Mouse (Mus musculus) bone marrow macrophage, adult 2 months (primary cell): Measurements from ENCODE around the gene Dpp6. TPM values are rescaled to one million over a fixed set of nuclear protein-coding genes. Genes with fewer than 3 reads are reported as not detected.

Source experiments
- H3K27ac ChIP-seq: 2 replicates; pipeline ENCODE4 v1.5.1; 2012; ENCODE audit warnings: low read depth, low read length; ENCODE audit not compliant: insufficient read depth
- H3K4me1 ChIP-seq: 2 replicates; pipeline ENCODE4 v1.6.1; 2012; ENCODE audit warnings: low read length; ENCODE audit not compliant: control insufficient read depth, insufficient read depth
- H3K4me3 ChIP-seq: 2 replicates; pipeline ENCODE4 v1.5.1; 2012; ENCODE audit warnings: mild to moderate bottlenecking, low read length, moderate library complexity; ENCODE audit not compliant: insufficient read depth
- CTCF ChIP-seq: IDR thresholded peaks from 2 replicates; pipeline ENCODE4 v1.5.1; 2012; ENCODE audit warnings: low read depth, mild to moderate bottlenecking, low read length, moderate library complexity
- POLR2A ChIP-seq: IDR thresholded peaks from 2 replicates; pipeline ENCODE4 v1.6.1; 2012; ENCODE audit warnings: mild to moderate bottlenecking, low read depth, low read length, borderline replicate concordance
- polyA plus RNA-seq: library from polyadenylated mRNA; stranded (reverse); fragments of >200 nt; gene quantifications from 2 replicates; pipeline ENCODE4 v1.2.4, GENCODE M21; 2012; ENCODE audit not compliant: missing spikeins, insufficient read depth, insufficient read length

The Dpp6 gene
- polyA plus RNA-seq, 1 experiment: not detected

DNA sequence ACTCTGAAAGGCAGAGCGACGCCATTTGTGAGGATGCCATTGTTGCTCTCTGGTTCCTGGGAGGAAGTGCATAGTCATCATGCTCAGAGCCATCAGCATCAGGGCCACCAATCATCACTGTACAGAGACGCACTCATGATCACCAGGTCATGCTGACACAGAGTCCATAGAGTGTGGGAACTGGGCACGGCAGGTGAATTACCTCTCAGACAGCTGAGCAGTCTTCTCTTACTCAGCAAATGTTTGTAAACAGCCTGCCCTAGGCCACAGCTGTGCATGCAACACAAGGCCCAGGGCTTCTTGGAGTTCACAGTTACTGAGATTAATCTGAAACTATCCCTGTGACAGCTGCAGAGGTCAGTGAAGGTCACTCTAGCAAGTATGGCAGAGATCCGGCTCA is 124.5 kb downstream of the Dpp6 start:
- Histone ChIP-seq H3K4me3 (no peak overlapping the region), H3K4me1 (no peaks in the 10 kb centered on the region), H3K27ac (no peak overlapping the region)
- TF ChIP-seq POLR2A (no peak), CTCF (no peak)

DNA sequence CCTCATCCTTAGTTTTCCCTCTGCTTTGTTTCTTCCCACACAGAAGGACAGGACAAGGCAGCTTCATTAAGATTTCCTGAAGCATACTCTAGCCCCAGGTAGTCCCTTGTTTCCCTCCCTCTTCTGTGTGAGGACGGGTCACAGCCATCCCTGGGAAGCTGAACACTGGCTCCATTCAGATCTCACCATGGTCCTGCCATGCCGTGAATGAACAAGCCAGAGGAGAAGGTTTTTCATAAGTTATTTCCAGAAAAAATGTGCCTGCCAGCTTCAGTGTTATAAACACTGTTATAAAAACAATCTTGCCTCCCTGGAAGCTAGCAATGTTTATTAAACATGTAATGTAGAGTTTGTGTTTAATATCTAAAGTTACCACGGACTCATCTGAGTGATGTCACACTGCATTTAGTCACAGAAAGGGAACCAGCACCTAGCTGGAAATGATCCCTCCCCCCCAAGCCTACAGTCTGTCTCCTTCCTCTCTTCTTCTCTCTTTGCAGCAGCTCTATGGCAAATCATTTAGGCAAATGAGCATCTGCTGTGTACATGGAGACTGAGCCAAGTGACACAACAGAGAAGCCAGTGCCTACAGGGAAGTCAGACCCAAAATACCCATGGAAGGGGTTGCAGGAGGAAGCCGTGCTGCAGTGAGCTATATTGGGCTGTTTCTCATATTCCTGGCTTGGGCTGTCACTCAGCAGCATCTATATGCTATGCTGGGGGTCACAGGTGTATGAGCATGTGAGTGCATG is 128.3 kb downstream of the Dpp6 start:
- TF ChIP-seq POLR2A (no peak), CTCF (no peak)
- Histone ChIP-seq H3K4me3 (no peak overlapping the region), H3K4me1 (no peaks in the 10 kb centered on the region), H3K27ac (no peak overlapping the region)

DNA sequence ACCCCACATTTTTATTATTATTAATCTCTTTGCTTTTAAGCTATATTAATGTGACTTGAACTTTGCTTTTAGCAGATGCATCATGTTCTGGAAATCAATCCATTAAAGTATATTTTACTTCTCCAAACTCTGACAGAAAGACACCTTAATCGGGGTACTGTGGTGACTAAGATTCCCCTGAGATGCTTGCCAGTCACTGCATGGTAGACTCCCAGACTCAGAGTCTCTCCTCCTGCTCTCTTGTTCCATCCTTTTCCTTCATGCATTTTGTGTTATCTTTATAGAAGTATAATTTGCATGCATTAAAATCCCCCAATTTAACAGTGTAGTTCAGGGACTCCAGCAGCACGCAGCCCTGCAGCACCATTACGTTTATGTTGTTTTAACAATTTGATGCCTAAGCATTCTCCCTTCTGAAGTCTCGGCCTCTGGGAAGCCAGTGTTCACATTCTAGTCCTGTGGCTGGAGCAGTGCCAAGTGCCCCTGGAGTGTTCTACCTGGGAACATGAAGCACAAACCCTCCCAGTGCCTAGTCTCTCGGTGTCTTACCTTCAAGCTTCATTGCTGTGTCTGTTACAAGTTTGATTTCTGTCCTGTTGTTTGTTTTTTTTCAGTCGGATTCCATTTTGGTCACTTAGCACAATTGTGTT is 153.1 kb downstream of the Dpp6 start:
- no peak overlapping the region for H3K27ac ChIP-seq
- H3K4me1 ChIP-seq: no peaks in the 10 kb centered on the region
- H3K4me3 ChIP-seq: no peak overlapping the region
- no peak for TF ChIP-seq CTCF
- TF ChIP-seq POLR2A: no peak

- H3K4me1 ChIP-seq: no peaks in the 10 kb centered on the region
- no peak overlapping the region for H3K27ac ChIP-seq
- H3K4me3 ChIP-seq: no peak overlapping the region
- TF ChIP-seq POLR2A (no peak), CTCF (no peak)
These were observed 156.2 kb downstream of the Dpp6 start for GRCm38 (mm10) chr5:26973166-26973565.

DNA sequence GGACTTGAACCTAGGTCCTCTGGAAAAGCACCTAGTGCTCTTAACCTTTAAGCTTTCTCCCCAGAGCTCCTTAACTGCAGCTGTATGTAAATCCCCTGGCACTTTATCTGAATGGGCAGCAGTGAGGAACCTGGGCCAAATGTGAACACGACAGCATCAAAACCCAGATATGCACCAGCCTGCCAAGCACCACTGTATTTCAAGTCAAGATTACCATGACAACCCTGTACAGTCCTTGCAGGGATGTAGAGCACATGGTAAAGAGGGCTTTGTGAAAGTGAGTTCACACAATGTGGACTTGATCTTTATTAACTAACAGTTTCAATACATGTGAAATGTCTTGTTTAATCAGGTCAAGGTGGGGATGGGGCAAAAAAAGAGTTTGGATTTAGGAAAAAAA is 162.3 kb downstream of the Dpp6 start:
- no peaks in the 10 kb centered on the region for H3K4me1 ChIP-seq
- H3K4me3 ChIP-seq: no peak overlapping the region
- no peak for TF ChIP-seq POLR2A
- TF ChIP-seq CTCF: no peak
- no peak overlapping the region for H3K27ac ChIP-seq

DNA sequence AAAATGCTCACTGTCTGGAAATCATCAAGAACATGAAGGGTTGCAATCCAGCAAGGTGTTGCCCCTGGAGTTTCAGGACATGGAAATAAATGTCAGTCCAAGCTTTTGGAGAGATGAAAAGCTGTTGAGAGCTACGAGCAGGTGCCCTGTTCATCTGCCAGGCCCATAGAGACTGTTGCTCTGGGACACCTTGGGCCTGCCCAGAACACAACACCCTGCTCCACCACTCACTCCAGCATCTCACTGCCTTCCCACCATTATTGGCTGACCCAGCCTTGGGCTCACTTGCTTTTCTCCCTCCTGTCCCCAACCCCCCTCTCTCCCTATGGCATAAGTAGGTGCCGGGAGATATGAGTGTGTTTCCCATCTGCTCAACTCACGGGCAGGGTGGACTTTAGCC is 162.8 kb downstream of the Dpp6 start:
- TF ChIP-seq POLR2A (no peak), CTCF (no peak)
- no peak overlapping the region for H3K4me3 ChIP-seq
- H3K27ac ChIP-seq: no peak overlapping the region
- H3K4me1 ChIP-seq: no peaks in the 10 kb centered on the region

DNA sequence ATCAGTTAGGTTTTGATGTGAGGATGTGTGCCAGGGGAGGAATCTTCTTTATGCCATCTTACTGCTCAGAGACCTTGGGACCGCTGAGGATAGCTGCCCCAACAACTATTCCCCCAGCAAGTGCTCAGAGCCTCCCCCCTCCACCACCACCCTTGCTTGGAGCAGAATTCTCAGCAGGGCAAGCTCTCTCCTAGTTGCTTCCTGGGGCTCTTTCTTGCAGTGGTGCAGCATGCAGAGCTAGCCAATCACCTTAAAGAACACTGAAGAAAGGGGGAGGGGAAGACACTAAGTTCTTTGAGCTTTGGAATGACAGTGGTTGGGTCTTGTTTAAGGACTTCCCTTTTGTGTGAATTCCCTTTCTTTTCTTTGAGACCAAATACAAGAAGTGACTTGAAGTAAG is 168.1 kb downstream of the Dpp6 start:
- TF ChIP-seq POLR2A: no peak
- no peak for TF ChIP-seq CTCF
- H3K27ac ChIP-seq: no peak overlapping the region

GRCm38 (mm10) chr5:26991587-26991986 is 174.6 kb downstream of the Dpp6 start:
- Histone ChIP-seq H3K4me3 (no peak overlapping the region), H3K27ac (no peak overlapping the region), H3K4me1 (no peaks in the 10 kb centered on the region)
- TF ChIP-seq CTCF (no peak), POLR2A (no peak)

More for the DNA sequence above, 168.1 kb downstream of the Dpp6 start:
- Histone ChIP-seq H3K4me1 (no peaks in the 10 kb centered on the region), H3K4me3 (no peak overlapping the region)

- Histone ChIP-seq H3K27ac (no peak overlapping the region), H3K4me1 (no peaks in the 10 kb centered on the region), H3K4me3 (no peak overlapping the region)
- no peak for TF ChIP-seq CTCF
- TF ChIP-seq POLR2A: no peak
These were observed 186.5 kb downstream of the Dpp6 start for GRCm38 (mm10) chr5:27003537-27003936.

DNA sequence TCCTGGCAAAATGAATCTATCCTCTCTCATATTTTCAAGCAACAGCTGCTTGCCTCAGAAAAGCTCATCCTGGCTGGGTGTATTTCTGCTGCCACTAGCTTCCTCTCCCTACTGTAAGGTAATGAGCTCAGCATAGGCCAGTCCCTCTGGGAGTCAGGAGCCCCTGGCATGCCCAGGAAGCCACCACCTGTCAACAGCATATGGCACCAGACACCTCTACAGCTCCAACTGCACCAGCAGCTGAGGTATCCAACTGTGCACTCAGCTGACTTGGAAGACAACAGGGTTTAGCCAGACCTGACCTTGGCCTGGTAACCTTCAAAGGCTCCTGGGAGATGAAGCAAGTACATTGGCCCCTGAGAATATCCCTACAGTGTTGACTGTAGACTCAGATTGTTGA is 192.2 kb downstream of the Dpp6 start:
- Histone ChIP-seq H3K4me1 (no peaks in the 10 kb centered on the region), H3K4me3 (no peak overlapping the region), H3K27ac (no peak overlapping the region)
- TF ChIP-seq CTCF (no peak), POLR2A (no peak)

- no peak for TF ChIP-seq POLR2A
- TF ChIP-seq CTCF: no peak
- Histone ChIP-seq H3K4me3 (no peak overlapping the region), H3K4me1 (no peaks in the 10 kb centered on the region), H3K27ac (no peak overlapping the region)
These were observed 193.6 kb downstream of the Dpp6 start for GRCm38 (mm10) chr5:27010582-27010981.
